Mouse (Mus musculus): ENCODE data around the gene Dner. TPM values are rescaled to one million over a fixed set of nuclear protein-coding genes. Genes with fewer than 3 reads are reported as not detected.

Gene Dner
- polyA plus RNA-seq (2015; fragmentation: Nextera tagmentation; extraction: Ambion mirVana), result 156 and 168 TPM in 2 replicates

DNA sequence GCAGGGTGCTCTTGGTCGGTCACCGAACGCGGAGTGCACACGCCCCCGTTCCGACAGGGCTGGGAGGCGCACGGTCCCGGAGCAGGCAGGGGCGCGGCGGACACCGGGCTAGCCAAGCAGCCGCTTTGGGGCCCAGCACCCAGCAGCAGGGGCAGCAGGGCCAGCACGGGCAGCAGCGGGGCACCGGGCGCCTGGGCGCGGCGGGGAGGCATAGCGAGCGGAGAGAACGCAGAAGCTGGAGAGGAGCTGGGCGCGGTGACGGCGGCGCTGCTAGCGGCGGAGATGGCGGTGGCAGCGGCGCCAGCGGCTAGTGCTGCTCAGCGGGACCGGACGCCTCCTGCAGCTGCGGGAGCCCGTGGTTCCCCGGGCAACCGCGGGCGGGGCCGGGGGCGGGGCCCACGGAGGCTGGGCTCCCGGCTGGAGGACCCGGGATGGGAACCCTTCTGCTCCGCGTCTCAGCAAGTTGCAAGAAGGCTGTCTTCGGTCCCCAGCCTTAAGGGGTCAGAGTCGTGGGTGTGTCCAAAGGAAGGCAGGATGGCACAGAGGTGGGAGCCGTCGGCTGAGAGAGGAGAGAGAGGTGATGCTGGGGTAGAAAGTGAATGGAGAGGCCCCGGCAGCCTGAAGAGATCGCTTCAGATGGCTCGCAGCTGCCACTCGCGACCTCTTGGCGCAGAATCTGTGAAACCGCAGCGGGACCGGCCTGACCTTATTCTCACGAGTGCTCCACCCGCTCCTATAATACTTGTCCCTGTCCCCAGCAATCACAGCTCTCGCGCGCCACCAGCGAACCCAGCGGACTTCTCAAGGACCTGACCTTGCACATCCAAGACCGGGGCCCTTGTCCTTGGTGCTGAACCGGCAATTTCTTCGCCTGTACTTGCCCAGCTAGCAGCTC lies at the start of gene Dner:
Gene Dner (minus strand): TSS at position 705 of the 895 bp plus-strand sequence.
- no peaks in the 10 kb centered on the region for H3K36me3 ChIP-seq
- peak; percentile 89 for ATAC-seq
- no peaks in the 10 kb centered on the region for H3K9me3 ChIP-seq
- peak within 1 kb of the TSS; percentile 77 for H3K4me2 ChIP-seq (replicated peaks)
- peak within 1 kb of the TSS; percentile 96 for H3K27ac ChIP-seq
- under 1% methylated on average over 60 of the region's 75 CpGs for WGBS
- no peaks in the 10 kb centered on the region for H3K27me3 ChIP-seq
- H3K4me1 ChIP-seq (replicated peaks), result peaks cover 39% of the 10 kb centered on the region
- peak within 1 kb of the TSS; percentile 93 for H3K4me3 ChIP-seq (replicated peaks)
- H3K9ac ChIP-seq (replicated peaks), result peak within 1 kb of the TSS; percentile 96

DNA sequence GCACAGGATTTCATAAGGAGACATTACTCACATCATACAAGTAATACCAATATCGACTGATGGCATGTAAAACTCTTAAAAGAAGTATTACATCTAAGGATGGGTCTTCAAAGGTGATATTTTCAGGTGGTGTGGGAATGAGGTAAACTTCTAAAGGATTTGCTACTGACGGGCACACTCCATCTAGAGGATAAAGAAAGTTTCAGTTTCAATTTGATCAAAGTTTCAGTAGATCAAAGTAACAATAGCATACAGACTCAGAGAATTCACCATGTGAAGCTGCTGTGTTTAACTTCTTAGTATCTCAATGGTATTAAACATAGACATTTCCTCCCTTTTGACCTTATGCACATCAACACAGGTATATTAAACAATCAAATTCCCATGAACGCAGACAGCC lies 46.1 kb upstream of the Dner start:
- Histone ChIP-seq H3K9ac (replicated peaks) (no peak overlapping the region), H3K4me3 (replicated peaks) (no peak overlapping the region), H3K9me3 (no peaks in the 10 kb centered on the region), H3K27me3 (no peaks in the 10 kb centered on the region), H3K4me1 (replicated peaks) (no peaks in the 10 kb centered on the region), H3K27ac (no peak overlapping the region), H3K36me3 (peaks cover 63% of the 10 kb centered on the region), H3K4me2 (replicated peaks) (no peak overlapping the region)
- 89% methylated on average over 3 of the region's 3 CpGs for WGBS
- ATAC-seq, result no peak

DNA sequence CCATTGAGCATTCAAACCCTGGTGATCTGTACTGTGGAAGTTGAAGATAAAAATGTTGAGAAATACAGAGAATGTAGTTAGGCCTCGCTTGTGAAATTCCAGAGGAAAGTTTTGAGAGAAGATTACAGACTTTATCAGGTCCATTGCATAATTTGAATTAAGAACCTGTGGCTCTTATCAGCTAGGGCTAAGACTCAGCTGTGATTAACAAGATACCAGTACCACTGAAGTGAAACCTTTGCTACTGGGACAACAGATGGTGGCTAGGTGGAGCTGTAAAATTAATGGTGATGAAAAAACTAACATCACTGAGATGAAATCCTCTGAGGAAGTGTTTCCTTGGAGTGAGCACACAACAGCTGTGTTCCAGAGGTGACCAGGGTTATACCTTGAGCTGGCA lies 44.1 kb upstream of the Dner start:
- Histone ChIP-seq H3K4me3 (replicated peaks) (no peak overlapping the region), H3K4me2 (replicated peaks) (no peak overlapping the region), H3K4me1 (replicated peaks) (no peaks in the 10 kb centered on the region), H3K36me3 (peaks cover 65% of the 10 kb centered on the region), H3K27me3 (no peaks in the 10 kb centered on the region), H3K9ac (replicated peaks) (no peak overlapping the region), H3K27ac (no peak overlapping the region), H3K9me3 (no peaks in the 10 kb centered on the region)
- ATAC-seq, result no peak
- WGBS, result 91% methylated on average over 1 of the region's 1 CpGs

DNA sequence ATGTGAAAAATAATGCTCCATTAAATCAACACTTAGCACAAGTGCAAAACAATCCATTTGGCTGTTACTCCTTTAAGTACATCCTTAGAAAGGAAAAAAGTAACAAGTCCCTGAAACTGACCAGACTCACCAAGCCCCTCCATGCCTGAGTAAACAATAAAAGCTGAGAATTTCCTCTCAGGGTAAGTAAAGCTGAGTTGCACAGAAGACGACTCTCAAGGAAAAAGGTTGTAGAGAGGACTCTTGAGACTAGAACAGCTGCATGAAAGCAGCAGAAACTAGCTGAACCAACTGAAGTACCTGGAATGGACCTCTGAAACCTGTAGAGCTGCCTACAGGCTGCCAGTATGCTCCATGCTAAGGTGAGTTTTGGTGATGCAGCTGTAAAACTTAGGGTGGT lies 41.1 kb upstream of the Dner start:
- WGBS, result 49% methylated on average over 1 of the region's 1 CpGs
- H3K36me3 ChIP-seq, result peaks cover 58% of the 10 kb centered on the region
- H3K27ac ChIP-seq, result no peak overlapping the region

DNA sequence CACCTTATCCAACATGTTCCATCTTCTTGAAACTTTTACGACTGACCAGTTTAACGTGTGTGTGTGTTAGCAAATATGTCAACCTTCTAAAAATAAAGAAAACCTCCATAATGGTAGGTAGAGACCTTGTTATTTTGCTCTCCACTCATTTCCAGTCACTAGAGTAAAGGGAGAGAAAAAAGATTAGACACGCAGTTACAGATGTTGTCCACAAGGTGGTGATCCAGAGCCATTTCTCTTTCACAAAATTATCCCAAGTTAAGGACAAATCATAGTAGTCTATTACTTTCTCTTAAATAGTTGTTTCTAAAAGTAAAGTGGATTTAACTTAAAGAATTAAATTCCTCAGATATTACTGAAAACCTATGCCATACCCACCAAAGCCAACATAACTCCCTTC lies 37.8 kb upstream of the Dner start:
- Histone ChIP-seq H3K9ac (replicated peaks) (no peak overlapping the region), H3K9me3 (no peaks in the 10 kb centered on the region), H3K27me3 (no peaks in the 10 kb centered on the region), H3K27ac (no peak overlapping the region), H3K36me3 (peaks cover 53% of the 10 kb centered on the region), H3K4me1 (replicated peaks) (no peaks in the 10 kb centered on the region), H3K4me2 (replicated peaks) (no peak overlapping the region), H3K4me3 (replicated peaks) (no peak overlapping the region)
- WGBS, result 67% methylated on average over 3 of the region's 3 CpGs
- 0 out of 2 replicates have a peak, but pooled peaks have one; percentile 37 for ATAC-seq

More for the DNA sequence above, 41.1 kb upstream of the Dner start:
- Histone ChIP-seq H3K27me3 (no peaks in the 10 kb centered on the region), H3K4me2 (replicated peaks) (no peak overlapping the region), H3K9me3 (no peaks in the 10 kb centered on the region), H3K4me3 (replicated peaks) (no peak overlapping the region), H3K9ac (replicated peaks) (no peak overlapping the region), H3K4me1 (replicated peaks) (no peaks in the 10 kb centered on the region)
- ATAC-seq, result no peak

DNA sequence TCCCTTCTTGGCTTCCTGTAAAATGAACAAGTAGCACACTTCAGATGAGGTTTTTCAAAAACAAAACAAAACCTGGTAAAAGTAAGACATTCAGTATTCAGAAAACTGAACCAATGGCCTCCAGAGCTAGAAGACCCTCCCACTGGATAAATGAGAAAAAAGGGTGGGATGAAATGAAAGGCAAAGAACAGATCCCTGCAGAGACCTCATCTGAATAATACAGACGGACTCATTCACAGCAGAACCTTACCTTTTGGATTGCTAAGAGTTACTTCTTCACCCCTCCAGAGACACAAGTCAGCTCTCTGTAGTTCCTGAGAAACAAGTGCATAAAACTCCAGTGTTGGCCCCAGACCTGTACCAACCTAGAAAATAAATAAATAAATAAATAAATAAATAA lies 35.7 kb upstream of the Dner start:
- Histone ChIP-seq H3K27ac (no peak overlapping the region), H3K4me3 (replicated peaks) (no peak overlapping the region), H3K4me1 (replicated peaks) (no peaks in the 10 kb centered on the region), H3K9me3 (no peaks in the 10 kb centered on the region), H3K9ac (replicated peaks) (no peak overlapping the region), H3K4me2 (replicated peaks) (no peak overlapping the region), H3K36me3 (peaks cover 48% of the 10 kb centered on the region), H3K27me3 (no peaks in the 10 kb centered on the region)
- 70% methylated on average over 1 of the region's 1 CpGs for WGBS
- ATAC-seq, result no peak

DNA sequence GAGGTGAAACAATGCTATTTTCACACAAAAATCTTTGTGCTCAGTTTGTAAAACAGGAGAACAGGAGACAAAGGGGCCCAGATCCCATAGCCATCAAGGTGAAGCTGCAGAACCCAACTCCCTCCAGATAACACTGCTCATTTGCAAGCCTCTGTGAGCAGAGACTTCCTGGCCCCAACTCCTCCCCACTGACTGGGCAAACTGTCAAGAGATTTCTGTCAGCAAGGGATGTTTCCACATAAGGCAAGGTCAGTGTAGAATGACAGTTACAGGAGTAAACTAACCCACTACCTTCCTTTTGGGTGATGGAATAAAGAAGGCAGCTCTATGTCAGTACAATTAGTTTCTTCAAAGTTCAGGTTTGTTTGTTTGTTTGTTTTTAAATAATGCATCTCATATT lies 26.8 kb upstream of the Dner start:
- H3K27me3 ChIP-seq, result no peaks in the 10 kb centered on the region
- H3K4me1 ChIP-seq (replicated peaks), result no peaks in the 10 kb centered on the region
- no peak for ATAC-seq
- peaks cover 56% of the 10 kb centered on the region for H3K36me3 ChIP-seq
- H3K4me3 ChIP-seq (replicated peaks), result no peak overlapping the region
- no peak overlapping the region for H3K27ac ChIP-seq
- H3K9ac ChIP-seq (replicated peaks), result no peak overlapping the region
- H3K4me2 ChIP-seq (replicated peaks), result no peak overlapping the region
- no peaks in the 10 kb centered on the region for H3K9me3 ChIP-seq

DNA sequence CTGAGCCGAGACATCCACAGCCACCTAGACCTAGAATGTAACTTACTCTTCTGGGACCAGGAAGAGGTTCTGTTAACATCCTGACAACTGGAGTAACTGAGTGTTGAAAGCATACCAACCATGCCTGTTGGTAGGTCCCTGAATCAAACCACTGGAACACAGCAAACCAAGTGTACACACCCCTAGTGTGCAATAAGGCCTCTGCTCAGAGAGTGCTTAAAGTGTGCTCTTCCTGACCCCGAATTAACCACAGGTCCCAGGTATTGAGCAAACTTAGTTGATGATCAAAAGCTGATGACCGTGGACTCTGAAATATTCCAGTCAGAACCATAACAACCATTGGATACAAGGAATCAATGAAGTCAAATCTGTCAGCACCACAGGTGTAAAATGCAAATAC lies 26.4 kb upstream of the Dner start:
- Histone ChIP-seq H3K36me3 (peaks cover 51% of the 10 kb centered on the region), H3K27ac (no peak overlapping the region), H3K9ac (replicated peaks) (no peak overlapping the region), H3K4me3 (replicated peaks) (no peak overlapping the region), H3K9me3 (no peaks in the 10 kb centered on the region), H3K4me1 (replicated peaks) (no peaks in the 10 kb centered on the region), H3K27me3 (no peaks in the 10 kb centered on the region), H3K4me2 (replicated peaks) (no peak overlapping the region)
- 0 out of 2 replicates have a peak, but pooled peaks have one; percentile 53 for ATAC-seq
- WGBS, result 93% methylated on average over 3 of the region's 3 CpGs

DNA sequence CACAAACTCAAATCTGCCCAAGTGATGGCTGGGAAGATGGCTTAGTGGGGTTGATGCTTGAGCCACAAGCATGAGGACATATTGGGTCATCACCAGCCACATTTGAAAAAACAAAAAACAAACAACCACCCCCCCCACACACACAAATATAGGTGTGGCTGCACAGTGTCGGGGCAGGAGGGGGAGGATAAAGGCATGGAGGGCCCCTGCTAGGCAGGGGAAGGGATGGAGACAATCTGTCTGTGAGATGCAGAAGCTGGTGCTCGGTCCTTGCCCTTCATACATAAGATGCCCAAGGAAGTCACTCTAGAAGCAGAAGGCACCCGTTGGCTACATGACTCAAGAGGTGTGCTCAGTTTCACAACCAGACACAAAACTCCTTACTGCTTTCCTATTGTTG lies 25.9 kb upstream of the Dner start:
- no peak for ATAC-seq
- H3K36me3 ChIP-seq, result peaks cover 48% of the 10 kb centered on the region
- H3K9ac ChIP-seq (replicated peaks), result no peak overlapping the region
- no peak overlapping the region for H3K4me3 ChIP-seq (replicated peaks)
- H3K9me3 ChIP-seq, result no peaks in the 10 kb centered on the region
- no peaks in the 10 kb centered on the region for H3K27me3 ChIP-seq
- H3K27ac ChIP-seq, result no peak overlapping the region
- no peaks in the 10 kb centered on the region for H3K4me1 ChIP-seq (replicated peaks)
- H3K4me2 ChIP-seq (replicated peaks), result no peak overlapping the region
- WGBS, result 89% methylated on average over 3 of the region's 3 CpGs

DNA sequence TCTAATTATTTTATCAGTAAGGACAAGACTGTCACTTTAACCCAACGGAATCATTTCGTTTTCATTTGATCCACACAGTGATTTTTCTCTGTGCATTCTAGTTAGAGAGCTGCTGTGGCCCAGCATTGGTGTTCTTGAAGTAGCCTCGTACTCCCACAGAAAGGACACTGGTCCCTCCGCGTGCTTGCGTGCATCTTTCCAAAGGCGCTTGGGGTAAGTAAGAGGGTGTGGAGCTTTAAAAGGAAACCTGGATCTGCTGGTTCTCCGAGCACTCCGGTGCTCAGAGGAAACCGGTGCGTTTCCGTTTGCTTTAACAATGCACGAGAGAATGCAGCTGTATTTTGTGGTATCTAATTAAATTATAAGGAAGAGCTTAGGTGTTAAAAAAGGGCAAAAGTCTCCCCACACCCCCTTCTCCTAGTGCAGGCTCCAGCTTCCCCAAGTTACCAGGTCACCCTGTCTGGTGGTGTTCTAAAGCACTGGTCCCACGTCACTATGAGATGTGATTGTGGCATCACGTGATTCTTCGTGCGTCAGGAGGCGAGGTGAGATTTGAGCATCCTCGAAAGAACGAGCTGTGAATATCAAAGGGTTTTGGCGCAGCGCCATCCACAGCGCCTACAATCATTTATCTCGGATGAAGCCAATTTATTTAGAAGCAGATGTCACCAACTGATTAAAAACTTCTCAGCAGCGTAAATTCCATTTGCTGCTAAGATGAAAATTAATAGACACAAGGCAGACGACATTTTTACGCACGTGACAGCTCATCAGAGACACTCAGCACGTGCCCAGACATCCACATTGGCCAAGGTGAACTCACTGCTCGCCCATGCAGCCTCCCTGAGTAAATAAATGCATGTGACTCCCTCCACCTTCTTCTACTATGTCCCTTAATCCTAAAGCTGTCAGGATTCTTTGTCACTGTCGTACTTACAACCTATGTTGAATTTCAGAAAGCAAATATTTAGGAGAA lies 14.1 kb upstream of the Dner start:
- Histone ChIP-seq H3K4me3 (replicated peaks) (peak overlapping the region; percentile 39), H3K9ac (replicated peaks) (peak overlapping the region; percentile 58), H3K4me2 (replicated peaks) (peak overlapping the region; percentile 59), H3K27me3 (no peaks in the 10 kb centered on the region), H3K36me3 (no peaks in the 10 kb centered on the region), H3K4me1 (replicated peaks) (0 out of 2 replicates have a peak, but pooled peaks cover 5% of the 10 kb centered on the region), H3K27ac (peak overlapping the region; percentile 84), H3K9me3 (no peaks in the 10 kb centered on the region)
- peak; percentile 92 for ATAC-seq
- WGBS, result 9% methylated on average over 31 of the region's 31 CpGs

DNA sequence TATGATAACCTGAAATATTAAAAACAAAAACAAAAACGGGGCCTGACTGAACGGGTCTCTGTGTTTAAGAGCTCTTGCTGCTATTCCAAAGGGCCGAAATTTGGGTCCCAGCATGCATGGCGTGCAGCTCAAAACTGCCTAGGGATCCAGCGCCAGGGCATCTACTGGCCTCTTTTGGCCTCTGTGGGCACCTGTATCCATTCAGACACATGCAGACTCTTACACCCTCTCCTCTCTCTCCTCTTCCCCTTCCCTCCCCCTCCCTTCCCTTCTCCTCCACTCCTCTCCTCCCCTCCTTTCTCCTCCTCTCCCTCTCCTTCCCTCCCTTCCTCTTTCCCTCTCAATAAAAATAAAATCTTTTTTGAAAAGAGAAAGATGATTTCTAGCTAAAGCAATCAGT lies 13.4 kb upstream of the Dner start:
- H3K27ac ChIP-seq, result peak overlapping the region; percentile 84; the same call in 1 of the 2 replicates
- 0 out of 2 replicates have a peak, but pooled peaks cover 5% of the 10 kb centered on the region for H3K4me1 ChIP-seq (replicated peaks)
- H3K9ac ChIP-seq (replicated peaks), result peak overlapping the region; percentile 58
- no peaks in the 10 kb centered on the region for H3K36me3 ChIP-seq
- H3K9me3 ChIP-seq, result no peaks in the 10 kb centered on the region
- H3K4me2 ChIP-seq (replicated peaks), result peak overlapping the region; percentile 59
- ATAC-seq, result peak; percentile 75
- WGBS, result 17% methylated on average over 5 of the region's 5 CpGs
- H3K4me3 ChIP-seq (replicated peaks), result peak overlapping the region; percentile 39
- H3K27me3 ChIP-seq, result no peaks in the 10 kb centered on the region

DNA sequence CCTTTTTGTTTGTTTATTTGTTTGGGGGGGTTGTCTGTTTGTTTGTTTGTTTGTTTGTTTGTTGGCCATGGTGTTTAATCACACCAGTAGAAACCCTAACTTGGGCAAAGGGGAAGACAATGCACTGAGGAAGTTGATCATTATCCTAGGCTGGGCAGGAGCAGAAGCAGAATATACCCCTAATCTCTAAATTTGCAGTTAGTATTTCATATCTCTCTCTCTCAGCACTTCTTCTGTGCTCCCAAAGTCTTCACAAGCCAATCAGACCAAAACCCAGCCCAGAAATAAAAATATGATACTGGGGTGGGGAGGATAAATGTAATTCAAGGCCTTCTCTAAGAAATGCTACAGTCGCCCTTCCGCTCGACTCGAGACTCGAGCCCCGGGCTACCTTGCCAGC lies 4.2 kb upstream of the Dner start:
- Histone ChIP-seq H3K27me3 (no peaks in the 10 kb centered on the region), H3K4me1 (replicated peaks) (peaks cover 10% of the 10 kb centered on the region), H3K27ac (no peak overlapping the region), H3K9ac (replicated peaks) (no peak overlapping the region), H3K4me3 (replicated peaks) (no peak overlapping the region), H3K36me3 (no peaks in the 10 kb centered on the region), H3K9me3 (no peaks in the 10 kb centered on the region), H3K4me2 (replicated peaks) (no peak overlapping the region)
- WGBS, result 100% methylated on average over 6 of the region's 6 CpGs
- ATAC-seq, result no peak

All from midbrain, embryonic 13.5 days (tissue).